Mouse (Mus musculus) intestine, embryonic 16.5 days (tissue): ENCODE measurements around the gene Siah1b. TPM values are rescaled to one million over a fixed set of nuclear protein-coding genes. Genes with fewer than 3 reads are reported as not detected.
A peak's percentile ranks its signal among the peaks of the same experiment; 100 is the strongest.

Experiments used
- ATAC-seq: fragments of 200-750 bp; cut with Nextera tagmentation; 2 replicates; pipeline ENCODE4 v1.8.0; 2017; ENCODE audit warnings: moderate TSS enrichment, moderate library complexity
- H3K27ac ChIP-seq: fragments of 300-500 bp; sonication (generic); 2 replicates; pipeline ENCODE4 v1.5.1; 2014; ENCODE audit warnings: mild to moderate bottlenecking, low read length
- H3K27me3 ChIP-seq: fragments of 300-500 bp; sonication (generic); replicated peaks from 2 replicates; pipeline ENCODE4 v1.6.1; 2014; ENCODE audit warnings: low read length, control low read depth, mixed read lengths; ENCODE audit not compliant: control insufficient read depth, insufficient read depth
- H3K36me3 ChIP-seq: fragments of 300-500 bp; sonication (generic); 2 replicates; pipeline ENCODE4 v1.6.1; 2014; ENCODE audit warnings: low read length, control low read depth; ENCODE audit not compliant: control insufficient read depth, insufficient read depth
- H3K4me1 ChIP-seq: fragments of 300-500 bp; sonication (generic); 2 replicates; pipeline ENCODE4 v1.6.1; 2014; ENCODE audit warnings: low read length, control low read depth, mixed read lengths; ENCODE audit not compliant: control insufficient read depth, insufficient read depth
- H3K4me2 ChIP-seq: fragments of 300-500 bp; sonication (generic); 2 replicates; pipeline ENCODE4 v1.6.1; 2014; ENCODE audit warnings: low read depth, low read length, control low read depth
- H3K4me3 ChIP-seq: fragments of 300-500 bp; sonication (generic); 2 replicates; pipeline ENCODE4 v1.5.1; 2014; ENCODE audit warnings: mild to moderate bottlenecking, low read length
- H3K9ac ChIP-seq: fragments of 300-500 bp; sonication (generic); 2 replicates; pipeline ENCODE4 v1.6.1; 2014; ENCODE audit warnings: low read depth, low read length
- H3K9me3 ChIP-seq: fragments of 300-500 bp; sonication (generic); 2 replicates; pipeline ENCODE4 v1.6.1; 2016; ENCODE audit warnings: low read length, control low read depth; ENCODE audit not compliant: control insufficient read depth
- WGBS: fragments of 180-500 bp; shearing (Covaris S2); extraction: QIAGEN DNeasy Blood & Tissue Kit; methylation state at CpG from one replicate; pipeline ENCODE4 v1.1.7; 2014; 5-methylcytosine and 5-hydroxymethylcytosine counted together
- polyA plus RNA-seq: library from polyadenylated mRNA; unstranded; fragments of >200 nt; fragmentation: Nextera tagmentation; extraction: Ambion mirVana; gene quantifications from 2 replicates; pipeline ENCODE4 v1.2.1, GENCODE M21; 2015

The Siah1b gene
- polyA plus RNA-seq, 1 experiment from 2014 or later = 20.3 TPM

GRCm38 (mm10) chrX:164046736-164047135, 29.6 kb downstream of the Siah1b start:
- Histone ChIP-seq H3K9ac (no peak overlapping the region), H3K4me2 (no peak overlapping the region), H3K4me3 (no peak overlapping the region), H3K4me1 (no peaks in the 10 kb centered on the region), H3K36me3 (no peaks in the 10 kb centered on the region), H3K9me3 (no peaks in the 10 kb centered on the region), H3K27me3 (no peaks in the 10 kb centered on the region; the same call in 1 of the 2 replicates), H3K27ac (no peak overlapping the region)
- 76% methylated on average over 2 of the region's 2 CpGs for WGBS
- no peak for ATAC-seq

GRCm38 (mm10) chrX:164042069-164042468, 34.2 kb downstream of the Siah1b start:
- Histone ChIP-seq H3K4me3 (no peak overlapping the region), H3K4me1 (no peaks in the 10 kb centered on the region), H3K36me3 (no peaks in the 10 kb centered on the region), H3K27me3 (no peaks in the 10 kb centered on the region; the same call in 1 of the 2 replicates), H3K4me2 (no peak overlapping the region), H3K9me3 (no peaks in the 10 kb centered on the region), H3K27ac (no peak overlapping the region), H3K9ac (no peak overlapping the region)
- no peak for ATAC-seq
- WGBS = 64% methylated on average over 13 of the region's 13 CpGs

GRCm38 (mm10) chrX:164038882-164039281, 37.4 kb downstream of the Siah1b start:
- no peaks in the 10 kb centered on the region for H3K9me3 ChIP-seq
- H3K4me3 ChIP-seq = no peak overlapping the region
- H3K27me3 ChIP-seq = no peaks in the 10 kb centered on the region; the same call in 1 of the 2 replicates
- H3K4me2 ChIP-seq = no peak overlapping the region
- no peak overlapping the region for H3K9ac ChIP-seq
- H3K4me1 ChIP-seq = no peaks in the 10 kb centered on the region
- ATAC-seq = no peak
- WGBS = 60% methylated on average over 2 of the region's 2 CpGs
- no peak overlapping the region for H3K27ac ChIP-seq
- H3K36me3 ChIP-seq = no peaks in the 10 kb centered on the region

DNA sequence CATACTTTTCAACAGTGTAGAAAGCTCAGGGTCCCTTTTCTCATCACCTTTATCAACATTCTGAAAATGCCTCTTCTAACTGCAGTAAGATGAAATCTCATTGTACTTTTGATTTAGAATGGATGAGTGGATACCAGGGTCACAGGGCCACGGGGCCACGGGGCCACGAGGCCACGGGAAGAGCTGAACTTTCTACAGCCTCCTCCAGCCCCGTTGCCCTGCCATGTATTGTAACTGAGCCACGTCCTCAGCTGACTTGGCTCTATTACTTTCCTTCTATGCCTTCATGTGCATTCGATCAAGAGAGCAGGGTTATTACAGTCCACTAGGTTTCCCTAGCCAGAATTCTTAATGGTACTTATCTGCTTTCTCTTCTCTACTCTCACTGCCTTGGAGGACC, 40.4 kb downstream of the Siah1b start:
- WGBS = 90% methylated on average over 7 of the region's 7 CpGs

DNA sequence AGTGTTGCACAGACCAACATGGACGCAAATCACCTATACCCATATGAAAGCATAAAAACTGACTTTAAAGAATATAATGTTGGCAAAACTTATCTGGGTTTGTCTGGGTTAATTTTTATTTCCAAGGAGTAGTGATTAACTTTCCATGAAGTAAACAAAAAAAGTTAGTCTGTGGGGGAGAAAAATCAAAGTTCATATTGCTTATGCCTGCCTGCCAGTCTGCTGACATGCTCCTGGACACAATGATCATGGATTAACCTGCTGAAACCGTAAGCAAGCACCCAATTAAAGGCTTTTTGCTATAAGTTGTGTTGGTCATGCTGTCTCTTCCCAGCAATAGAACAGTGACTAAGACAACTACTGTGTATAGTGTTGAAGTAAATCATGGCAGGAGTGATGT, 40.9 kb downstream of the Siah1b start:
- WGBS = 91% methylated on average over 2 of the region's 2 CpGs
- no peak overlapping the region for H3K4me3 ChIP-seq
- H3K36me3 ChIP-seq = no peaks in the 10 kb centered on the region
- H3K4me2 ChIP-seq = no peak overlapping the region
- no peak overlapping the region for H3K9ac ChIP-seq
- H3K27ac ChIP-seq = no peak overlapping the region
- H3K9me3 ChIP-seq = no peaks in the 10 kb centered on the region
- H3K4me1 ChIP-seq = no peaks in the 10 kb centered on the region
- ATAC-seq = no peak
- H3K27me3 ChIP-seq = no peaks in the 10 kb centered on the region; the same call in 1 of the 2 replicates

More for the DNA sequence above, 40.4 kb downstream of the Siah1b start:
- no peak overlapping the region for H3K4me3 ChIP-seq
- no peak for ATAC-seq
- H3K4me1 ChIP-seq = no peaks in the 10 kb centered on the region
- no peak overlapping the region for H3K27ac ChIP-seq
- no peak overlapping the region for H3K9ac ChIP-seq
- H3K9me3 ChIP-seq = no peaks in the 10 kb centered on the region
- H3K36me3 ChIP-seq = no peaks in the 10 kb centered on the region
- H3K27me3 ChIP-seq = no peaks in the 10 kb centered on the region; the same call in 1 of the 2 replicates
- H3K4me2 ChIP-seq = no peak overlapping the region

GRCm38 (mm10) chrX:164032526-164032925, 43.8 kb downstream of the Siah1b start:
- Histone ChIP-seq H3K36me3 (no peaks in the 10 kb centered on the region), H3K4me2 (no peak overlapping the region), H3K27me3 (no peaks in the 10 kb centered on the region; the same call in 1 of the 2 replicates), H3K9me3 (no peaks in the 10 kb centered on the region), H3K27ac (no peak overlapping the region), H3K9ac (no peak overlapping the region), H3K4me3 (no peak overlapping the region), H3K4me1 (no peaks in the 10 kb centered on the region)
- no peak for ATAC-seq
- 88% methylated on average over 7 of the region's 7 CpGs for WGBS

- Histone ChIP-seq H3K27me3 (no peaks in the 10 kb centered on the region), H3K4me3 (peak within 1 kb of the TSS; percentile 42), H3K36me3 (no peaks in the 10 kb centered on the region), H3K4me2 (peak within 1 kb of the TSS; percentile 59), H3K27ac (no peak within 1 kb of the TSS), H3K9ac (0 out of 2 replicates have a peak within 1 kb of the TSS, but pooled peaks have one; percentile 19), H3K9me3 (no peaks in the 10 kb centered on the region), H3K4me1 (no peaks in the 10 kb centered on the region)
- 11% methylated on average over 22 of the region's 22 CpGs for WGBS
- ATAC-seq = peak; percentile 100
Observed at GRCm38 (mm10) chrX:164027607-164028289, 48.5 kb downstream of the Siah1b start, which contains the start of gene Car5b. TSS of gene Car5b (minus strand) at chrX:164027997.

Other genes starting within 250 kb of the Siah1b start
- 18.0 and 18.5 TPM in 2 replicates for gene Ap1s2, start 167.5 kb downstream of the Siah1b start, polyA plus RNA-seq
- gene Zrsr2, start 117.8 kb downstream of the Siah1b start, polyA plus RNA-seq = 41.6 and 48.2 TPM in 2 replicates
- 0.28 and 0.33 TPM in 2 replicates for gene Car5b, start 48.5 kb downstream of the Siah1b start, polyA plus RNA-seq
- 8.3 and 8.4 TPM in 2 replicates for gene Cltrn, start 12.3 kb upstream of the Siah1b start, polyA plus RNA-seq
- gene Ace2, start 62.8 kb upstream of the Siah1b start, polyA plus RNA-seq = 124 and 183 TPM in 2 replicates
- gene Bmx, start 181.7 kb upstream of the Siah1b start, polyA plus RNA-seq = 0.83 and 0.87 TPM in 2 replicates
- 3.0 and 4.7 TPM in 2 replicates for gene Pir, start 192.9 kb upstream of the Siah1b start, polyA plus RNA-seq